Mouse (Mus musculus): ENCODE results near the gene Mthfd2.

Mthfd2 gene

GRCm38 (mm10) chr6:83327591-83328190 is 2.0 kb upstream of the Mthfd2 start:
- no peak for DNase-seq (ENCODE audit: low spot score)

- no peak for DNase-seq (ENCODE audit: low spot score)
Observed at GRCm38 (mm10) chr6:83326761-83327160, 1.1 kb upstream of the Mthfd2 start.

- no peak for DNase-seq (ENCODE audit: low spot score)
Observed at GRCm38 (mm10) chr6:83326394-83326736, 657 bp upstream of the Mthfd2 start.

DNA sequence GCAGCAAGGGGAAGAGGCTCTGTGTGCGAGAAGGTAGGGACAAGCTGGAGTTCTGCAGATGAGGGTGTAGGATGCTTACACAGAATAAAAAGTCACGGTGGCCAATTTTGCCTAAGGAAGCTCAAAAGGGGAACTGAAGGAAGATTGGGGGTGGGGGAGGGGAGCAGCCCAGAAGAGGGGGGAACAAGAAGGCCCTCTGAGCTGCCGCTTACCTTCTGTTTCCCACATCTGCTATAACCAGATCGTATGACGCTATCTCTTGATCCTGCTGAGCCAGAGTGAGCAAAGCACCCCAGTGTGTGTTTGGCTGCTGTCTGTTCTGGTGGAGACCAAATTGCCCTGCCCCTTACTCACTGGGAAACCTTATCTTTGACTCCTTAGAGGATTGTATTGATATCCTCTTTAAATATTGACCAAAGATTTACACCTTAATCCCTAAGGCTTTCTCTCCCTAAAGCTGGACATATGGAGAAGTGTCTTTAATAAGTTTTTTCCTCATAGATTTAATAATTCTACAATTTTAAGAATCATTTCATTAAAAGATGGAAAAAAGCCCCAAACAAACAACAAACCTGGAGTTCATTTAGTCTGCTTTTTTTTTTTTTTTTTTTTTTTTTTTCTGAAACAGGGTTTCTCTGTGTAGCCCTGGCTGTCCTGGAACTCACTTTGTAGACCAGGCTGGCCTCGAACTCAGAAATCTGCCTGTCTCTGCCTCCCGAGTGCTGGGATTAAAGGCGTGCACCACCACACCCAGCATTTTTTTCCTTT is 1.9 kb downstream of the Mthfd2 start:
- DNase-seq (ENCODE audit: low spot score): no peak

DNA sequence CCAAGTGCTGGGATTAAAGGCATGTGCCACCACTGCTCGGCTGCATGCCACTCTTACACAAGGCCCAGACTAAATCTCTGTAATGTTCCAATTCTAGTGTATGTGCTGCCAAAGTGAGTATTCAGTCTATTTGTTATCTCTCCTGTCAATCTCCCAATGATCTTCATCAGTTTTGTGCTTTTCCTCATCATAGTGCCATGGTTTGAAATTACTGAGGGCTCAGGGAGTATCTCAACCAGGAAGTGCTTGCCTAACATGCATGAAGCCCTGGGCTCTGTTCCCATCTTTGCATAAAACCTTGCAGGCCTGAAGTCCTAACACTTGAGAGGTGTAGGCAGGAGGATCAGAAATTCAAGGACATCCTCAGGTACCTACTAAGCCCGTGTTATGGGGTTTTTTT is 2.9 kb downstream of the Mthfd2 start:
- no peak for DNase-seq (ENCODE audit: low spot score)

- no peak for DNase-seq (ENCODE audit: low spot score)
Observed at GRCm38 (mm10) chr6:83321927-83322326, 3.8 kb downstream of the Mthfd2 start.

DNA sequence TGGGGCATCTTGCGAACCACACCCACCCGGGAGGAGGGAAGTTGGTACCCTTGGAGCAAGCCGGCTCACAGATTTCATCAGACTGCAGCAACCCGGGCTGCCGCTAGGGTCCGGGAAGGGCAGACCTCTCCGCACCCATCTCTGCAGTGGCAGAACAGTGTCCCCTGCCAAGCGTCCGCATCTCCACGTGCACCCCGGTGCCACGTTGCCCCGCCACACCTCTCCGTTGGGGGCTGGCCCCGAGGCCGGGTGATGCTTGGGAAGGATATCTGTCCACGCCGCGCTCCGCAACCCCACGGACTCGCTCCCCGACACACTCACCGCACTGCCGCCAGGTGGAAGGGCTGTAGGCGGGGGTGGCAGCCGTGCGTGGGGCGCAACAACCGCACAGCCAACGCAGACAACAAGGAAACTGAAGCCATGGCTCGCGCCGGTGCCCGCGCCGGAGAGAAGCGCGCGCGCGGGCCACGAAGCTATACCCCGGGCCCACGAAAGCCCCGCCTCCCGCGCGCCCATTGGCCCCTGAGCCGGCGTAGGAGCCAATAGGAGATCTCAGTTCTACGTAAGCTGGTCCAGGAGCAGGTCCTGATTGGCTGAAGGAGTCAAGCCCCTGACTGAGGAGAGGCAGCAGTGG is 8.5 kb downstream of the Mthfd2 start:
- DNase-seq (ENCODE audit: low spot score): peak; percentile 88

GRCm38 (mm10) chr6:83316022-83316421 is 9.7 kb downstream of the Mthfd2 start:
- peak; percentile 7 for DNase-seq (ENCODE audit: low spot score)

DNA sequence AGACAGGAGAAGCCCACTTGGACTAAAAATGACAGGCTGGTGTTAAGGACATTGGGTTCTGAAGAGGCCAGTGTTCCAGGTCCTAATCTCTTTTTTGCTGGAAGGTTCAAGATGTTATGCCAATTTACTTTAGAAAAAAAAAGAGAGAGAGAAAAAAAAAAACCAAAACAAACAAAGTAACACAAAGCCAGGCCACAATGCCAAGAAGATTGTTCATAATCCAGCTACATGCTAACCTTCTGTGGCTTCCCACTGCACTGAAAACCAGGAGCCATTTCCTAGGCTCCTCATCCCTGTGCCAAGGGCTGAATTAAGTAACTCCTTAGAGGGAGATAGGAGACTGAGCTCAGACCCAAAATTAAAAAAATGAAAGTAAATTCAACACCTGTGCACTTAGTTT is 10.4 kb downstream of the Mthfd2 start:
- no peak for DNase-seq (ENCODE audit: low spot score)

DNA sequence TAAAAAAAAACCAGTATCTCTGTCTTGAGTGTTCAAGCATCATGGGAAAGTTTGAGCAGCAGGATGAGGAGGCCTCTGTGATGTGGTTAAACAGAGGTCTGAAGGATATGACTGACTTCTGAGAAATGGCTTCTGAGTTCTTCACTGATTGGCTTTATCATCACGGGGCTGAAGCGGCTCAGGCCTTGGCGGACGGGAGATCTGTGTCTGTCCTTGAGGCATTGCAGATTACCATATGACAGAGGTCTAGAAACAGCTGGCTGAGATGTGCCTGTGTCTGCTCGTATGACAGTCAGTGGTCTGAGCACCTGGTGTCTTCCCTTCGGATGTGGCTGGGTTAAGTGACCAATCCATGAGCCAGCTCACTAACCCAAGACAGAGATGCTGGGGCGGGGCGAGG is 13.2 kb downstream of the Mthfd2 start:
- no peak for DNase-seq (ENCODE audit: low spot score)

DNA sequence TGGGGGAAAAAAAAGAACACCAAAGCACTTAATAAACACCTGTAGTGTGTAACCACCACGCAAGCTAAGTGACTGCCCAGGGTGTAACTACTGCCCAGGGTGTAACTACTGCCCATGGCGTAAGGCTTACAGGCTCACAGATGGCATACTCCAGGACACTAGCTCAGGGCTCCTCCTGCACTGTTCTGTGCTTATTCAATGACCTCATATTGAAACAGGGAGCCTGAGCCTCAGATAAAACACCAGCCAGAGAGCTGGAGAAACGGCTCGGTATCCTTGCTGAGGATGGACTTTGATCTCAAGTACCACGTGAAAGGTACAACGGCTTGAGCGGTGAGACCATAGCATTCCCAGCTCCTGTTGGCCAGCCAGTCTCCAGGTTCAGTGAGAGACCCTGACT is 13.7 kb downstream of the Mthfd2 start:
- no peak for DNase-seq (ENCODE audit: low spot score)

DNA sequence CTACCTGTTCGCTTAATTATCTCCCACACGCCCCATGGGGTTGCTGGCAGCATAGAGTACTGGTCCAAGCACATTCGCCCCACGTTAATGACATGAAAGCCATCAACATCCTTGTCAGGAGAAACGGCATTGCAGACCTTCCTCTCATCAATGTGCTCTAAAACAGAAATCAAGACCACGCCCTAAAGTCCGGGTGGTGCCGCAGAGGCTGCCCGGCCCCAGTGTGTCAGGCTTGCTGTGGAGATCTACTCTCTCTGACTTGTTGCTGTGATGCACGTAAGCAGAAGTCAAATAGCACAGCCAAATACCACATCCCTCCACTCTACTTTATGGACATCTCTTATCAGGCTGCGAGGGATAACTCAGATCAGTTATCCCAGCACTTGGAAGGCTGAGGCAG is 14.5 kb downstream of the Mthfd2 start:
- no peak for DNase-seq (ENCODE audit: low spot score)

- no peak for DNase-seq (ENCODE audit: low spot score)
Observed at GRCm38 (mm10) chr6:83309017-83309416, 16.7 kb downstream of the Mthfd2 start.

GRCm38 (mm10) chr6:83302264-83302663 is 23.4 kb downstream of the Mthfd2 start:
- no peak for DNase-seq (ENCODE audit: low spot score)

GRCm38 (mm10) chr6:83301294-83301693 is 24.4 kb downstream of the Mthfd2 start:
- DNase-seq (ENCODE audit: low spot score): no peak

DNA sequence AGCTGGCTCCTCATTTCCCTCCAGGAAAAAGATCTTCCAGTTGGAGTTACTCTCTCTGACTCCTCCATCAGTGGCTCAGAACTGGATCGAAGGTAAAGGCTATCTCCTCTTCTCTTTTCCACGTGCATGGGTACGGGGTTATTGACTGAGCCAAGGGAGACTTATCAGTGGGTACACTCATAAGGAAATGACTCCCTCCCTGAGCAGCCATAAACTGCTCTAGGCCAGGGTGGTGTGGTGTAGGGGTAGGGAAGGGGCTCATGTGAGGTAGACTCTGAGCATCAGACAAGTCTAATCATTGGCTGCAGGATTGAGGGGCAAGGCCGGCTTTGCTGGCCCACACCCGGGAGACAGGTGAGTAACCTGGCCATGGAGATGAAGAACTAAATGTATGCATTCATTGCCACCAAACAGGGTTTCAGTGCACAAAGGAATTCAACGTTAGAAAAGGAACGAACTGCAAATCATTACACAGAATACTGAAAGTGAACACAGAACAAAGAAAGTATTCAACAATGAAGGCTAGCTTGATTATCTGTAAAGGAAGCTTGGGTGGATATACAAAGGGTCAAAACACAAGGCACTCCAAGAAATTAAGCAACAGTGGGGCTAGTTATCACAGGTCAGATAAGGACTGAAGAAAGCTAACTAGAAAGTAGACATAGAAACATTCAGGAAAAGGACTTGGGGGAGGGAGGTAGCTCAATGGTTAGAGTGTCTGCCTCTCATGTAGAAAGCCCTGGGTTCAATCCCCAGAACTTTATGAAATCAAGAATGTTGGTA is 25.1 kb downstream of the Mthfd2 start:
- no peak for DNase-seq (ENCODE audit: low spot score)

GRCm38 (mm10) chr6:83280256-83280955 is 45.3 kb downstream of the Mthfd2 start:
- no peak for DNase-seq (ENCODE audit: low spot score)

GRCm38 (mm10) chr6:83278881-83279280 is 46.8 kb downstream of the Mthfd2 start:
- no peak for DNase-seq (ENCODE audit: low spot score)

DNA sequence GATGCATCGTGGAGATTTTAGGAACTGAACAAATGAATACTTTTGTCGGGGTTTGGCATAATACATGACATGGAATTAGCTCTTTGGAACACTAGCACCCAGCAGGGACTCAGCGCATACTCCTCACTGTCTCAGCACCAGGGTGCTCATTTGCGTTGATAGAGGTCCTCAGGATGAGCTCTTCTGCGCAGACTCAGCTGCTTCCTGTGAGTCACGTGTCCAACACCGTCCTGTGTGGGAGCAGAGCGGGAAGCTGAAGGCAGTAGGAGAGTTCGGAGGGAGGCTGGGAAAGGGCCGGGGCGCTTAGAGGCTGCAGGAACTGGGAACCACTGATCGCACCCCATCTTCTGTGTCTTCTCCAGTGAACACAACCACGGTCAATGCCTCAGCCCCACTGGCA is 48.6 kb downstream of the Mthfd2 start:
- DNase-seq (ENCODE audit: low spot score): no peak

- DNase-seq (ENCODE audit: low spot score): no peak
Observed at GRCm38 (mm10) chr6:83273733-83274132, 52.0 kb downstream of the Mthfd2 start.

GRCm38 (mm10) chr6:83268144-83269010 is 57.3 kb downstream of the Mthfd2 start:
- DNase-seq (ENCODE audit: low spot score): peak; percentile 77
